Mouse (Mus musculus): ENCODE measurements around the gene Uvssa.
"Not testable (repeated sequence)": the region's sequence is repeated elsewhere in the genome, so short reads cannot be mapped to it uniquely, and the experiment has no call there.

Gene Uvssa

GRCm38 (mm10) chr5:33378302-33378854, at the start of gene Uvssa:
Gene Uvssa, plus strand, starts transcription at chr5:33378549.
- peak; percentile 99 for DNase-seq (ENCODE audit: low read depth, low spot score)

DNA sequence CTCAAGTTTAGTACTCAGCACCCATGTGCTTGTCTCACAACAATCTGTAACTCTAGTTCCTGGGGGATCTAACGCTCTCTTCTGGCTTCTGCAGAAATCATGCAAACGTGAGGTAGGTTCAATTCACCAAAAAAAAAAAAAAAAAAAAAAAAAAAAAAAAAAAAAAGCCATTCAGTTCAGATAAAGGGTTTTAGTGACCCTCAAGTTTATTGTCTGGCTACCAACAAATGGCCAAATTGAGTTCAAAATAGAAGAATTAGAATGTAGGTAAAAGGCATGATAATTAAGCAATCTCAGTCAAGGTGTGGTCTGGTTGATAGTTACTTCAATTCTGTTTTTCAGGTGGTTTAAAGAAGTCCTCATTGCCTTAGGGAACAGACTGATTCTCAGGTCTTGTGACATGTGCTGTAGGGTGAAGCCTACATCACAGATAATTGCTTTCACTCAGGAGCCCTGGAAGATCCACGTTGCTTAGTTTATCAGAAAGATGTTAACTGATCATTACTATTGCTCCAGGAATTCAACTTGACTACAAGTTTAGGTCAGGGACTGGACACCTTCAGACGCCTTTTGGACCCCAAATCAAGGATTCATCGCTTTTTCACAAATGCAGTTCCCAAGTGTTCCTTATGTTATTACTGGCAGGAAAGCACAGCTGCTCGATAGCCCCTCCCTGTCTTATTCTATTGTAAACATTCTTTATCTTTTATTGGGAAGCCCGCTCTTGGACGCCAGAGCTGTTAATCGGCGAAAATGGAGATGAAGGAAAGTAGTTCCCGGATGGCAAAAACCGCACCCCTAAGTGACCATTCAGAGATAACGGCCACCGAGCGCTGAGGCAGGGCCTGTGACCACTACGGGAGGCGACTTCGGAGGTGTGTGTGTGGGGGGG, 43.7 kb upstream of the Uvssa start:
- DNase-seq (ENCODE audit: low read depth, low spot score): no peak

GRCm38 (mm10) chr5:33335273-33335976, 42.9 kb upstream of the Uvssa start, which contains the start of gene Maea:
Gene Maea, plus strand, starts transcription at chr5:33335509.
- DNase-seq (ENCODE audit: low read depth, low spot score): peak; percentile 96

DNA sequence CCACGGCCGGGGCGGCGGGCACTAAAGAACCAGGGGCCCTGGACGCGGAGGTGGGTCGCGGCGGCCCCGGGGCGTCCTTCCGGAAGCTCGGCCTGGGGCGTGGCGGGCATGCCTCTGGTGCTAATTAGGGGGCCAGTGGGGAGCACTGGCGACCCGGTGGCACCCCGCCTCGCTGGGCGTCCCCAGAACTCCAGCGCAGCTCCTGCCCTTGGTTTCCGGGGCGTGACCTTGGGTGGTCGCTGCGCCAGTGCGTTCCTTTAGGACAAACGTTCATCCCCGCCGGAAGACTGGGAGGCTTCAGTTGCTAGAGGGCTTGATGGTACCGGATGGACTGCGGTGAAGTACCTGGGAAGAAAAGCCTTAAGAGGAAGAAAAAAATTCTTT, 42.4 kb upstream of the Uvssa start:
- peak; percentile 20 for DNase-seq (ENCODE audit: low read depth, low spot score)

- no peak for DNase-seq (ENCODE audit: low read depth, low spot score)
These were observed 41.1 kb upstream of the Uvssa start for GRCm38 (mm10) chr5:33337206-33337605.

DNA sequence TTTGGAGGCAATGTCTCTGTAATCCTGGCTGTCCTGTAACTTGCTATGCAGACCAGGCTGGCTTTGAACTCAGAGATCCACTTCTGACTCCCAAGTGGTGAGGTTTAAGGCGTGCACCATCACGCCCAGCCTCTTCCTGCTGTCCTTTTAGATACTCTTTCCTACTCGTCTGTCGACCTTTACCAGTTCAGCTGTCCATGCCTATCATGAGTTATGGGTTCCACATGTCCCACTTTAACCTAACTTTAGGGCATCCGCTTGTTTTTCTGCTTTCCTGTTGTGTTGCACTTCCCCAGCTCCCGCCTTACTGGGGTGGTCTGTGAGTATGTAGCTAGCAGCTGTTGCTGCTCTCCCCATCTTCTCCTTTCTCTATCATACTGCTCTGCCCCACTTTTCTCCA, 37.2 kb upstream of the Uvssa start:
- DNase-seq (ENCODE audit: low read depth, low spot score): no peak

DNA sequence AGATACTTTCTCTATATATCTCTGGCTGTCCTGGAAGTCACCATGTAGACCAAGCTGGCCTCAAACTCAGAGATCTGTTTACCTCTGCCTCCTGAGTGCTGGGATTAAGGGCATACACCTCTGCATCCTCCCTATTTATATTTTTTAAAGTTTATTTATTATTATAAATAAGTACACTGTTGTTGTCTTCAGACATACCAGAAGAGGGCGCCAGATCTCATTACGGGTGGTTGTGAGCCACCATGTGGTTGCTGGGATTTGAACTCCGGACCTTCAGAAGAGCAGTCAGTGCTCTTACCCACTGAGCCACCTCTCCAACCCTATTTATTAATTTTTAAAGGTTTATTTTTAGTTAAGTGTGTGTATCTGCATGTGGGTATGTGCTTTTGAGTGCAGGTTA, 36.1 kb upstream of the Uvssa start:
- not testable (repeated sequence) for DNase-seq (ENCODE audit: low read depth, low spot score)

- DNase-seq (ENCODE audit: low read depth, low spot score): no peak
These were observed 35.5 kb upstream of the Uvssa start for GRCm38 (mm10) chr5:33342821-33343220.

DNA sequence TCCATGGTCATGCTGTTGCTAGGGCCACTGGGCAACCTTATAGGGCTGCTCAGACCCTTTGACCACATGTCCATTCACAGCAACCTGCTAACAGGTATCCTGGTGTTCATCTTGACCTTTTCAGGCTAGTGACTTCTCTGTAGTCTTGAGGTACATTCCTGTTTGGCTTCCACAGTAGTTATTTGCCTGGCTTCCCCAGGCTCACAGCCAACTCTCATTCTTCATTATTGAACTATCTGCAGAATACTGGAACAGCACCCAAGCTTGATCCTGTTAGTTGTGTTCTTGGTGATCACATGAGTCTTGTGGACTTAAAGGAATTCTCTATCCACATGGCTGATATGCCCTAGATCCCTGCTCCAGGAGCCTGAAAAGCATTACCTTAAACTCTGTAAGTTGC, 34.8 kb upstream of the Uvssa start:
- no peak for DNase-seq (ENCODE audit: low read depth, low spot score)

DNA sequence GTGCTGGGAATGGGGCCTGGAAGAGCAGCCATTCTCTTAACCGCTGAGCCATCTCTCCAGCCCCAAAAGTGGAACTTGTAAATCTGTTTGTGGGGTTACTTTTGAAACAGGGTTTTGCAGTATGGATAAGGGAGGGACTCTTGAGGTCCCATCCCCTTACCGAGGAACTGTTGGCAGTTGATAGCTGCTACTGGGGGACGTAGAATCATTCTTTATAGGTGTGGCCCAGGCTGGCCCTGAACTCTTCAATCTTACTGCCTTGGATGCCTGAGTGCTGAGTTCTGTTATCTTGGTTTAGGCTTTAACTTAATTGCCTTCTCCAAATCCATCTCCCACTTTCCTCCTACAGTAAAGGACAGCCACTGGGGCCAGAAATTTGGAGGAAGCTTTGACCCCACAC, 34.3 kb upstream of the Uvssa start:
- no peak for DNase-seq (ENCODE audit: low read depth, low spot score)

DNA sequence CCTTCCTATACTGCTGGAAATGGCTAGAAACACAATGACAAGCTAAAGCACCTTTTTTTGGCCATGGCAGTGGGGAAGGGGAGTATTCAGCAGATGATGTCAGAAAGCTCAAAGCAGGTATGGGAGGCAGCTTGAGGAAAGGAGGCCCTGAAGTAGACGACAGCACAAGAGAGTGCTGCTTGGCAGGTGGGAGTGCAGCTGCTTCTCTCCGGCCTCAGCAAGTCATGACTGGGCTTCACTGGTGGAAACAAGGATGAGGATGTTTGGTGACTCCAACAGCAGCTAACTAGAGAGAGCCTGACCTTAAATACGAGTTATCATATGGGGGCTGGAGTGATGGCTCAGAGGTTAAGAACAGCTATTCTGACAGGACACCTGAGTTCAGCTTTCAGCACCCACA, 30.7 kb upstream of the Uvssa start:
- no peak for DNase-seq (ENCODE audit: low read depth, low spot score)

GRCm38 (mm10) chr5:33349205-33349604, 29.1 kb upstream of the Uvssa start:
- DNase-seq (ENCODE audit: low read depth, low spot score): no peak

DNA sequence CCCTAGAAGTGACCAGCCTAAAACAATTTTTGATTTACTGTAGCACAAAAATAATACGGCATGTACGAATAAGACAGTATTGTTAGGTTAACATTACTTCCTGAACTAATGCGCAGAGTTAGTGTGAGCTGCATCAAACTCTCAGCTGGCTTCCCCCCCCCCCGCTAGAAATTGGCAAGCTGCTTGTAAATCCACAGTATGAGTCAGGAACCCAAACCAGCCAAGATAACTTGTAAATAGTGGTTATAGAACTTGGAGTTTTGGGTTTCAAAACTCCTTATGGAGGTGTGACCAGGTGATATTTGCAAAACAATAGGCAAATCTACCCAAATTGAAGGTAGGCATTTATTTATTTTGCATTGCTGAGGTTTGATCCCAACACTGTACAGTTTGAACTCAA, 28.6 kb upstream of the Uvssa start:
- no peak for DNase-seq (ENCODE audit: low read depth, low spot score)

DNA sequence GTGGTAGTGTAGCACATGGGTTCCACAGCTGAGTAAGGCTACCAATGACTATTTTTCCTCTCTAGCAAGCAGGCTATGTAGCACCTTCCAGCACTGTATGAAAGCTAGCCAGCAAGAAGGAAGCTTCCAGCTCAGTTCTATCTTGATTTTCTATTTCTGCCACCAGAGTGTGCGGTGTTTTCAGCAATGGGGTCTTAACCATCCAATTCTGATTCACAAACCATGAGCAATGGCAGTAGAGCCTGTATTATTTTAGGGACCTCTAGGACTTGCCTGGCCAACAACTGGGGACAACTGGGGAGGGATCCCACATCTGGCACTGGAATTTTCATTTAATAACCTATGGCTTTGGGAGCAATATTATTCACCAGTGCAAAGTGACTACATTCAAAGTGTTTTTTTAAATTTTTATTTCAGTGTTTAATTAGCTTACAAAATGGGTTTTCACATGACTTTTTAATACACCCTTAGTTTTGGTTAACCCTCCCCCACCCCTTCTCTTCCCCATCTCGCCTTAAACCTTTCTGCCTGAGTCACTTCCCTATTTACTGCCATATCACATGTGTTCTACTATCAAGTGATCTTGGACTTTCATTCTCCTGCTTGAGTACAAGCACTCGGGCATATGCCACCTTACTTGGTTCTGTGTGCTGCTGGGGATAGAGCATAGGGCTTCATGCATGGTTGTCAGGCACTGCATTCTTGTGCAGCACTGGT, 26.6 kb upstream of the Uvssa start:
- no peak for DNase-seq (ENCODE audit: low read depth, low spot score)

GRCm38 (mm10) chr5:33352273-33352645, 26.1 kb upstream of the Uvssa start:
- no peak for DNase-seq (ENCODE audit: low read depth, low spot score)

DNA sequence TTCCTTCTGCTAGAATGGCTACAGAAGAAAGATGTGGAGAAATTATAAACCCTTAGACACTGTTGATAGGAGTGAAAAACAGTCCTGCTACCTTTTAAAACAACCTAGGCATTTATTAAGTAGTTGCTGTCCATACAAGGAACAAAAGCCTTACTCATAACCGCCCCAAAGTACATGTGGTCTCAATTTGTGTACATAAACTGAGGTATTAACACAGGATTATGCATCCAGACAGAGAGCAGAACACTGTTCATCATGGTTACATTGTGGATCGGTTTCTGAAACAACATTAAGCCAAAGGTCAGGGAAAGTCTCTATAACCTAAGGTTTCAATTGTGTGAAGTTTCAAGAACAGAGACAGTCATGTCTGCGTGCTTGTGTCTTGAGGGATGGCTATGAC, 25.3 kb upstream of the Uvssa start:
- peak; percentile 59 for DNase-seq (ENCODE audit: low read depth, low spot score)

GRCm38 (mm10) chr5:33357494-33357893, 20.9 kb upstream of the Uvssa start:
- DNase-seq (ENCODE audit: low read depth, low spot score): no peak

- DNase-seq (ENCODE audit: low read depth, low spot score): no peak
These were observed 19.9 kb upstream of the Uvssa start for GRCm38 (mm10) chr5:33358467-33358866.

- no peak for DNase-seq (ENCODE audit: low read depth, low spot score)
These were observed 15.1 kb upstream of the Uvssa start for GRCm38 (mm10) chr5:33363263-33363662.

DNA sequence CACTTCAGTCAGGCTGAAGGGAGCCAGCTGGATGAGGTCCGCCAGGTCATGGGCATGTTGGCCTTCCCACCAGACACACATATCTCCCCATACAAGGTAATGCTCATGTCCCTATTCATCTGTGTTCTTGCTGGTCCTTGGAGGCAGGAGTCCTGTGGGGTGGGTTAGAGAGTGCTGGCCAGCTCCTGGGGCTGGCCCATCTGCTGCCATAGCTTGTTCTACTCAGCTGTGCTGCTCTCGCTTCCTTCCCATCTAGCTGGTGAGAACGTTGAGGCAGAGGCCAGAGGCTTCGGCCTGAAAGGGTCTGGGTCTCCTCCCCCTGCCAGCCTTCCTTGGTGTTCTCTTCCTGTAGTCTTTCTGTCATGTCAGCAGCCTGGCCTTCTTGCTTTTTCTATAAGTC, 9.7 kb upstream of the Uvssa start:
- DNase-seq (ENCODE audit: low read depth, low spot score): no peak

GRCm38 (mm10) chr5:33371137-33371536, 7.2 kb upstream of the Uvssa start:
- no peak for DNase-seq (ENCODE audit: low read depth, low spot score)

GRCm38 (mm10) chr5:33371668-33372067, 6.7 kb upstream of the Uvssa start:
- no peak for DNase-seq (ENCODE audit: low read depth, low spot score)
